Mouse (Mus musculus) small intestine, adult 2 months (tissue): ENCODE data around the gene Wdr60.

Experiments
- CTCF ChIP-seq: fragments of 200-500 bp; IDR thresholded peaks from 2 replicates; pipeline ENCODE4 v1.5.1; 2012; ENCODE audit warnings: low read depth, mild to moderate bottlenecking, control low read depth, inconsistent platforms, low read length, moderate library complexity, mixed read lengths; ENCODE audit not compliant: insufficient replicate concordance, insufficient read length; ENCODE audit errors: extremely low read depth
- POLR2A ChIP-seq: fragments of 200-500 bp; IDR thresholded peaks from 2 replicates; pipeline ENCODE4 v1.6.1; 2012; ENCODE audit warnings: low read depth, mild to moderate bottlenecking, control low read depth, inconsistent platforms, low read length, moderate library complexity

- TF ChIP-seq POLR2A (no peak), CTCF (no peak)
These were observed 81.3 kb downstream of the Wdr60 start for GRCm38 (mm10) chr12:116181436-116182050.
